Mouse (Mus musculus): ENCODE measurements around the gene Shkbp1.

DNA sequence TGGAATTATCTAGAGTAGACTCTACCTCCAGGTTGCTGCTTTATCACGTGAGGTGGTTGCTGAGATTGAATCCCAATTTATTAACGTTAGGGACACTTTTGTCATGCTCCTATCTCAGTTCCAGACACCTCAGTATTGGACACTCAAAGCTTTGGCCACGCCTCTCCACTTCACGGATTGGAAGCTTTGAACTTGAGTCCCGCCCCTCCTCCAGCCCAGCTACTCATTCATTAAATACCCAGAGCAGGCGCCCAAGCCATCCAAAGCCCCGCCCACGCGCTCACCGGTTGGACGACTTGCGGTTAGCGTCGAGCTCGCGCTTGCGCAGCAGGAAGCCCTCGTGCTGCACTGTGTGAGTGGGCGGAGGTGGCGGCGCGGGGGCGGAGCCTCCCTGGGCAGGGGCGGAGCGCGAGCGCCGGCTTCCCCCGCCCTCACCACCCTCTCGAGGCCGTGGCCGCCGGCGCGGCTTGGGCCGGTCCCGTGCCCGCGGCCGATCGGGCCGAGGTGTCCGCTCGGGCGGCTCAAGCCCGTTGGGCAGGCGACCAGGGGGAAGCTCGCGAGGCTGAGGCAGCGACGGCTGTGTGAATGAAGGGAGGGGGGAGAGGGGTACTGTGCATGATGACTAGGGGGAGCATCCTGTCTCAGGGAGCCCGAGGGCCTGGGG, 5.6 kb upstream of the Shkbp1 start:
- TF ChIP-seq EP300 (IDR thresholded peaks at IDR 0.05; ENCODE audit: low read depth), result no peak
- no peak for TF ChIP-seq CTCF (IDR thresholded peaks at IDR 0.05; ENCODE audit: low read depth)
